Mouse (Mus musculus) embryo, embryonic 11 days (tissue): ENCODE measurements at regions not wholly inside any gene's neighbourhood (a gene's known extent, or its start where the extent isn't known, plus 50 kb on each side); places are given as distances from the start of the nearest gene placed in this dataset.

Source experiments
- DNase-seq: peaks from one replicate; pipeline ENCODE4 v3.0.0-alpha.2; 2015

- DNase-seq: no peak
These were observed 55.1 kb upstream of the Gpc1 start for GRCm38 (mm10) chr1:92776353-92776752.

- DNase-seq: no peak
These were observed 55.5 kb upstream of the Gpc1 start for GRCm38 (mm10) chr1:92775908-92776307.

GRCm38 (mm10) chr1:92774743-92775692 lies 56.4 kb upstream of the Gpc1 start:
- DNase-seq: peak; percentile 77

DNA sequence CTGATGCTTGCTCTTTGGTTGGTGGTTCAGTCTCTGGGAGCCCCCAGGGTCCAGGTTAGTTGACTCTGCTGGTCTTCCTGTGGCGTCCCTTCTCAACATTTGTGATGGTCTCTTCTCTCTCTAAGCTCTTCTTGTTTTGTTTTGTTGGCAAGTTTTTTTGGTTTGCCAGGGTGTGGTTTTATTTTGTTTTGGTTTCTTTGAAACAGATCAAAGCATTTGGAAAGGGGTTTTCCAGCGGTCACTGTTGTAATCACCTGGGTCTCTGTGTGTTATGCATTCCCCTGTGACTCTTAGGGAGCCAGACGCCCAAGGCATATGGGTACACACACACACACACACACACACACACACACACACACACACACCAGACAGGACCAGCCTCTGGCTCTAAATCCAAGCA lies 57.4 kb upstream of the Gpc1 start:
- no peak for DNase-seq

DNA sequence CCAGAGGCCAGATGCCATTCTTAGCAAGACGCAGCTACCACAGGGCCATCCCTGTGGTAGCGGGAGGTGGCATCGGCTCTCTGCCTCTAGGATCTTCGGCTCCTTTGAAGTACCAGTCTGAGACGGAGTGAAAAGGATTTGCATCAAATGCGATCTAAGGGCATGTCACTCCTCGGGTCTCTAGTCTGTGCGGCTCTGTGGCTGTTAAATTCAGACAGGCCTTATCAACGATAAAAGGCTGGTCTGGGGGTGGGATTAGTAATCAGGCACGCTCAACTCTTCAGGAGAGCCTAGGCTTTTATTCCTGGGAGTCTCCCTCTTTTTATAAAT lies 58.7 kb upstream of the Gpc1 start:
- no peak for DNase-seq

DNA sequence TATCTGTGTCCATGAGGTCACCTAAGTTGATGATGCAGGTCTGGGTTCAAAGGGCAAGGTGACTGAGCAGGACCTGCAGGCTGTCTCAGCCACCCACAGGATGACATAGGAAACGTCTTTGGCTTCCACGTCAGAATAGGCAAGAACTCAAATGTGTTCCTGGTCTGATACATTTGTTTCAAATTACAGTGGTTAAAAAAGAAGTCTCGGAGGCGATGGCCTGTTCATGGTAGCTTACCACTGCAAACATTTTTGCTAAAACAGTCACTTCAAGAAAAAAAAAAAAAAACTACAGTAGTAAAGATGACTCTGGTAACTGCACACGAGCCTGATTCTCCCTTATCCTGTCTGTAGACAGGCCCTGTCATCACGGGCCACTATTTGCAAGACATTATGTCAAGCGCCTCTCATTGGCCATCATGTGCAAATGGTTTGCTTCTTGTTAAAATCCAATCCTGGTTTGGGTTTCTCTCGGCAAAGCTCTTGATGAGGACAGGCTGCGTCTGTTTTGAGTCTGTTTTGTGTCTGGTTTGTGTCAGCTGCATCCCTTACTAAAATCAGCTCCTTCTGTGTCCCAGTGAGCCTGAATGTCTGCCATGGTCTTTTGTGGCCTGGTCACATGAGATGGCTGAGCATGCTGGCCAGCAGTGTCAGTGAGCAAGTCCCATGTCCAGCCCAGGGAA lies 59.2 kb upstream of the Gpc1 start:
- DNase-seq: peak; percentile 45

GRCm38 (mm10) chr1:92769696-92770095 lies 61.7 kb upstream of the Gpc1 start:
- no peak for DNase-seq

DNA sequence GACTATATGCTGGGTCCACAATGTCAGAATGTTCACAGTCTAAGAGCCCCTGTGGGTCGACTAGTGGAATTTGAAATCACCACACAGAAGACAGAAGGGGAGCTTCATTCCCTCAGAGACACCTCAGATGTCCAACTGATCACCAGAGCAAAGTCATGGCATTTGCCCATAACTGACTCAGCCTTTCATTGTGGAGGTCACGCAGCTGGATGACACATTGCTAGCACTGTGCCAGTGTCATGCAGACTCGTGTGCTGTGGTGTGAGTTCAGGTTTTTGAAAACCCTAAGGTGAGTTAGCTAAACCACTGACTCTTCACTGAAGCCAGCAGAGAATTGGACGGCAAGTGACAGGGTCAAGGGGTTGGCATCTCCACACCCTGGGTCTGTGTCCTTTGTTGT lies 62.3 kb upstream of the Gpc1 start:
- DNase-seq: no peak

DNA sequence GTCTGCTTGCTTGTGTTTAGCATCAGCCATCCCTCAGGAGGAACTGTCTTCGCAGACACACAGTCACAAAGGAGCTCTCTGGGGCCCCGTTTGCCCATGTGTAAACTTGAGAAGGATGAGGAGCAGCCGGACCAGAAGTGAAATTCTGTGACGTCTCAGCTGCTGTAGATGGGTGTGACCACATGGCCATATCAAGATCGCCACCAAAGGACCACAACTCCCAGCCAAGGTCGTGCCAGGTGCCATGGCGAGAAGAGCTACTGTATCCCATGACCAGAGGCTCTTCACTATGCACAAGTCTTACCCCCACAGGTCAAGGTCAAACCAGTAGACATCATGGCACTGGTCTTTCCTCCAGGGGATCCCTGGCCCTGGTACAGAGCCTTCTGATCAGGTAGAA lies 64.9 kb upstream of the Gpc1 start:
- no peak for DNase-seq

- no peak for DNase-seq
These were observed 76.5 kb upstream of the Gpc1 start for GRCm38 (mm10) chr1:92754793-92755488.

- peak; percentile 40 for DNase-seq
These were observed 79.7 kb upstream of the Gpc1 start for GRCm38 (mm10) chr1:92751700-92752136.

- no peak for DNase-seq
These were observed 82.0 kb upstream of the Gpc1 start for GRCm38 (mm10) chr1:92749475-92749874.

- DNase-seq: no peak
These were observed 86.2 kb upstream of the Gpc1 start for GRCm38 (mm10) chr1:92745284-92745683.

- peak; percentile 19 for DNase-seq
These were observed 86.8 kb upstream of the Gpc1 start for GRCm38 (mm10) chr1:92744528-92745241.

DNA sequence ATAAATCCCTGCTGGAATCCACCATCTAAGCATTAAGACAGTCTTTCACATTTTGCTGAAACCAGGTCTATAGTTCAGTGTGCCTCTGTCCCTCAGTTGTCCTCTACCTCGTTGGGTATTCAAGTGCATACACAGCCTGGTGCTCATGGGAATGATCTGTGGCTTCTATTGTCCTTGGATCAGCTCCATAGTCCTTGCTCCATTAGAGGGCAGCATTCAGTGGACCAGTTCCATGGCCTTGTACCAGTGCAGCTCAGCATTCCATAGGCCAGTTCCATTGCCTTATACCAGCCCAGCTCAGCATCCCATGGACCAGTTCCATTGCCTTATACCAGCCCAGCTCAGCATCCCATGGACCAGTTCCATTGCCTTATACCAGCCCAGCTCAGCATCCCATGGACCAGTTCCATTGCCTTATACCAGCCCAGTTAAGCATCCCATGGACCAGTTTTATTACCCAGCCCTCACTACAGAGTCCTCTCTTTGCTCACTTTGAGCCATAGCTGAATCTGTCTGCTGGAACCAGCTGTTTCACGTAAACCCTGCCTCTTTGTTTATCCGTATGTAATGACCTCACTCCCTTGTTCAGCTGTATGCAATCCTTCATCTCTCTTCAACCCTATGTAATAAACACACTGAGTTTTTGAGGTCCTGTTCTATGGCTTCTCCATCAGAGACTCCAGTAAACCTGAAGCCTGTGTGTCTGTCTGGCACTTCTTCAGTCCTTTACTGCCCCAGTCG lies 88.4 kb upstream of the Gpc1 start:
- DNase-seq: peak; percentile 17

DNA sequence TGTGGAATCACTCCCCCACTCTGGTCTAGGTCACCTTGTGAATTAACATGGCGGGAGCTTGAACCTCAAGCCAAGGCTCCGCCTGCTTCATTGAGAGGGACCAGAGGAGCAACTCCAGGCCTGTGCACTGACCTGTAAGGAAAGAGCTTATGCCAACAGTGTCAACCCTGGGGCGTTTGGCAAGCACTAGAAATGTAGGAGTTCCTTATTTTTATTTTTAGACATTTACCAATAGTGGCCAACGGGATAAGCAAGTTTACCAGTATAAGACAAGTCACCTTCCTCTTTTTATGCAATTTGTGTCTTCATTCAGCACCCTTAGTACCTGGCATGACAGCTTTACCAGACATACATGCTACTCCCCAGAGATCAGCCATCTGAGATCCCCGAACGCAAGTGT lies 89.1 kb upstream of the Gpc1 start:
- no peak for DNase-seq

- DNase-seq: no peak
These were observed 90.4 kb upstream of the Gpc1 start for GRCm38 (mm10) chr1:92741047-92741446.

DNA sequence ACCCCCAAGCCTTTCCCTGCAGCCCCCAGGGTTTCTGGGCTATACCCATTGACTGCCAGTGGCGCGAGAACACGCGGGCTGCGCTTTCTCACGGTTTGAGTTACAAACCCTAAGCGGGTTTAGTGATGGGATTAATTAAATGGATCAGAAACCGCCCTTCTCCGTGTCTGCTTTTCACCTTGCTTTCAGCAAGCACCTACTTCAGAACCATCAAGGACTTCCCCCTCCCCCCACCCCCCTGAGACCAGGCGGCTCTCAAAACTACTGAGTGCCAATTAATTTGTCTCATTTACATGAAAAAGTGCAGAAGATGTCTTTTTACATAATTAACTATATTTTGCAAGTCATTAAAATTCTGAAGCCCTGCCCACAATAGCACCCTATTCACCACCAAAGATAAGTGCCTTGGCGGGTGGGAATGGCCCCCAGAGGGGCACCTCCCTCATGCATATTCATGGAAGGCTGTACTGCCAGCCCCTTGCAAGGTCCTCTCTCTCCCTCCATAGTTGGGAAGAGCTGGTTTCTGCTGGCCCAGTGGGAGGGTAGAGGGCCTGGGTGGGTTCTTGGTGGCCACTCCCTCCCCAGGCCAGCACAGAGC lies 89.1 kb upstream of the Otos start:
- peak; percentile 46 for DNase-seq

GRCm38 (mm10) chr1:92736411-92736810 lies 87.8 kb upstream of the Otos start:
- DNase-seq: no peak

DNA sequence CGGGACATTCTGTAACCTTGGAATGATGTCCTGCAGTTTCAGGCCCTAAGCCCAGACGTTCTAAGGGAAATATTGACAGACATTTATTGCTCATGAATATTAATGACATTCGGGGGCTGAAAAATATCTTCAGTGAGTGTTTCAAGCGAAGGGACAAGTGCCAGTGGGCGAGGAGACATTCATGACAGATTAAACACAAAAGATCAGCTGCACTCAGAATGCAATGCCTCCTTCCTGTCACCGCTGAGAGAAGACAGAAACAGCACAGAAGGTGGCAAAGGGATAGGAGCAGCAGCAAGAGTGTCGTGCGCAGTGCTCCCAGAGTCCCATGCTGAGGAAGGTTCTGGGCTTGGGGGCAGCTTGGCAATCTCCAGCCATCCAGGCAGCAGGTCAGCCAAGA lies 85.1 kb upstream of the Otos start:
- no peak for DNase-seq

- no peak for DNase-seq
These were observed 83.0 kb upstream of the Otos start for GRCm38 (mm10) chr1:92731353-92732282.
